Mouse (Mus musculus): Measurements from ENCODE around the gene Tmem81.
"Not testable (repeated sequence)": the region's sequence is repeated elsewhere in the genome, so short reads cannot be mapped to it uniquely, and the experiment has no call there.

Tmem81 gene

DNA sequence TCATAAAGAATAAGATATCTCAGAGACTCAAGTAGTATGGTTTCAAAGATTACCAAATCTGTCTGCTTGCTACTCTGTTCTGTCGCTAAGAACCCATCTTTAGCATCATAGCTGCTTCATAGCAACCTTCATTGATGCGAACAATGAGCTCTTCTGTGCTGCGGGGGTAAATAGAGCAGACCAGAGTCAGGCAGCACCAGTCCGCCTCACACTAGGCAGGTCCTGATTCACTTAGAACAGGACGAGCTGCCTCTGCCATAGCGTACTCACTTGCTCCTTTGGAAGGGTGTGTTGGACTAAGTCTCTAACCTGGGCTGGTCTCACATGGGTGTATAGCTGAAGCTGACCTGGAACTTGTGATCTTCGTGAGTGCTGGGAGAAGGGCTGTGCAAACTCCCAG lies at the start of gene Tmem81:
Tmem81 (plus strand) TSS at position 173 of the 400 bp plus-strand sequence.
- in situ Hi-C loops (cut with MboI; ENCODE audit: unreplicated experiment in 2 of 2) = no loop called here

DNA sequence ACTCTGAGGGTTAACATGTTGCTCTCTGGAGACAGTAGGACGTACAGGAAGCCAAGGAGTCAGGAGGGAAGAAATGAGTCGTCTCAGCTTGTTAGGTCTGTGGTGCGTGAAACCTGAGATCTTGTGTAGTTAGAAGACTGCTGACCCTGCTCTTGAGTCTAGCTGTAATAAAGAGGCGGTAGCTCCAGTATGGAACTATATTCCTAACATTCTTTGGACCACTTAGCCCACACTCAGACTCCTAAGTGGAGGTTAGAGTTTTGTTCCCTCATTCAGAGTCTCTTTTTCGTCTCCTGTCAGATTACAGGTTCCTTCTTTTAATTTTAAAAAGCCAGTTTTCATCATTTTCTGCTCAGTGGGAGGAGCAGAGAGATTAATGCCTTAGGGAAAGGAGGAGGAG lies 41.4 kb upstream of the Tmem81 start:
- in situ Hi-C loops (cut with MboI; ENCODE audit: unreplicated experiment in 2 of 2) = no loop called here

DNA sequence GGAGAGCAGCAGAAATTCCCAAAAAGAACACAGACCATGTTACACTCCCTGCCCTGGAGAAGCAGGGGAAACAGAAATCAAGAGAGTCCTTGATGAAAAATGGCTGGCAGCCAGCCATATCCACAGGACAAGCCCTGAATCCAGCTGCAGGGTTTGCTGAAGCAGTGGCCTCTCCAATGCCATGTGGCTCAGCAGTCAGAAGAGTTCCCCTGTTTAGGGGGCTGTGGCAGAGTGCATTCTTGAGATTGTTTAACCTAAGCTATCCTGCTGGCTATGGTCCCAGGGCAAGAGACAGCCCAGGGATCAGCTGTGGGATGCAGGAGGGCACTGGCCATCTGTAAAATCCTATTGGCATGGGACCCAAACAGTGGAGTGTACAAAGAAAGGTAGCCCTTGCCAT lies 37.1 kb upstream of the Tmem81 start:
- in situ Hi-C loops (cut with MboI; ENCODE audit: unreplicated experiment in 2 of 2) = no loop called here

DNA sequence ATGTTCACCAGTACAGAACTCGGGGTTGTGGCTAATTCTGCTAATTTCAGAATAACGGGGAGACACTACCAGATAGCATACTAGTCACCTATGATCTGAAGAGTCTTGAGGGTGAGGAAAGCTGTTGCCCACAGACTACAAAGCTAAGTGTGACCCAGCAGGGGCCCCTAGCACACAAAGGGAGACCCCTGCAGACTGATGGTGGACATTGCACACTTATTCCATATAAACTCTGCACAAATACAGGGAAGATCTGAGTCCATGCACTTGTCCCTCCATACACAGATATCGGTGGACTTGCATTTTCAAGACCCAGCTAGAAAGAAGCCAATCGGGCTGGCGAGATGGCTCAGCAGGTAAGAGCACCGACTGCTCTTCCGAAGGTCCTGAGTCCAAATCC lies 36.5 kb upstream of the Tmem81 start:
- in situ Hi-C loops (cut with MboI; ENCODE audit: unreplicated experiment in 2 of 2) = no loop called here

DNA sequence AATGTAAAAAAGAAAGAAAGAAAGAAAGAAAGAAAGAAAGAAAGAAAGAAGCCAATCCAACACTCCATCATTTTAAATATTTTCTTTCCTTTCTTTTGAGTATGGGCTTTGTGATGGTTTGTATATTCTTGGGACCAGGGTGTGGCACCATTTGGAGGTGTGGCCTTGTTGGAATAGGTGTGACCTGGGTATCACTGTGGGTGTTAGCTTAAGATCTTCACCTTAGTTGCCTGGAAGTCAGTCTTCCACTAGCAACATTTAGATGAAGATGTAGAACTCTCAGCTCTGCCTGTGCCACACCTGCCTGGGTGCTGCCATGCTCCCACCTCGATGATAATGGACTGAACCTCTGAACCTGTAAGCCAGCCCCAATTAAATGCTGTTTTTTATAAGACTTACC lies 36.0 kb upstream of the Tmem81 start:
- in situ Hi-C loops (cut with MboI; ENCODE audit: unreplicated experiment in 2 of 2) = not testable (repeated sequence)

DNA sequence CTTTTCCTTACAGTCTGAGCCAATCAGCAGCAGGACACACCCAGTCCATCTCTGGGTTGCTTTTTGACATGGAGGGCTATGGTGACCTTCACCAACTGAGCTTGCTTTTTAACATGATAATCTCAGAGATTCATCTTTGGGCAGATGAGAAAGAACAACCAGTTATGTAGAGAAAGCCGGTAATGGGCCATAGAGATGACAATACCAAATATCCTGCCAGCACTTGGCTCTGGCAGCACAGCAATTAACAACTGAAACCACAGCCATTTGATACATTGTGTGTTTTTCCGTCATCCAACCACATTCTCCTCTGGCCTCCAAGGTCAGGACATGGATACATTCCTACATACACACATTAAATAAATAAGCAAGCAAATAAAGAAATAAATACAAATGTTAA lies 35.0 kb upstream of the Tmem81 start:
- in situ Hi-C loops (cut with MboI; ENCODE audit: unreplicated experiment in 2 of 2) = no loop called here

DNA sequence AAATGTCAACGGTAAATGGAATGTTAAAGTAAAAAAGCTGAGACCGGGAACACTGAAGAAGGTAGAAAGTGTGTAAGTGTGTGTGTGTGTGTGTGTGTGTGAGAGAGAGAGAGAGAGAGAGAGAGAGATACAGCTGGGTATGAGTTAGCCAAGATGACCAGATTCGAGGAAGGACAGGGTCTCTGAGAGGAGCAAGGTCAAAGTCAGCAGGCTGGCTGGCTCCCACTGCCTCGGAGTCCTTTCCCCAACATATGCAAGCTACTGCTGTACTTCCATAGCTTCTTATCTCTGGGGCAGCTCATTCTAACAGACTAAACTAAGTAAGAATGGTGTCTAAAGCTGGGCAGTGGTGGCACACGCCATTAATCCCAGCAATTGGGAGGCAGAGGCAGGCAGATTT lies 34.5 kb upstream of the Tmem81 start:
- in situ Hi-C loops (cut with MboI; ENCODE audit: unreplicated experiment in 2 of 2) = no loop called here

DNA sequence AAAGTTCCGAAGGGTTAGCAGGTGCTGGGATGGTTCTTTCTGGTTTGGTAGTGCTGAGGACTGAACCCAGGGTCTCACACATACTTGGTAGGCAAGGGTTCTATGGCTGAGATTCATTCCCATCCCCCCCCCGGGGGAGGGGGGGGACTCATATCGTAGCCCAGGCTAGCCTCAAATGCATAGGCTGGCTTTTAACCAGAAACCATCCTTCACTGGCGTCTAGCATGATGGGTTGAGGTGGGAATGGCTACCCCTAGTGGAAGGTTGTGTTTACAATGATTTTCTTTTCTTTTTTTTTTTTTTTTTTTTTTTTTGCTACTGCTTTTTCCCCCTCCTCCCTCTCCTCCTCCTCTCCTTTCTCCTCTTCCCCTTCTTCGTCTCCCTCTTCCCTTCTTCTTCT lies 33.5 kb upstream of the Tmem81 start:
- in situ Hi-C loops (cut with MboI; ENCODE audit: unreplicated experiment in 2 of 2) = no loop called here

DNA sequence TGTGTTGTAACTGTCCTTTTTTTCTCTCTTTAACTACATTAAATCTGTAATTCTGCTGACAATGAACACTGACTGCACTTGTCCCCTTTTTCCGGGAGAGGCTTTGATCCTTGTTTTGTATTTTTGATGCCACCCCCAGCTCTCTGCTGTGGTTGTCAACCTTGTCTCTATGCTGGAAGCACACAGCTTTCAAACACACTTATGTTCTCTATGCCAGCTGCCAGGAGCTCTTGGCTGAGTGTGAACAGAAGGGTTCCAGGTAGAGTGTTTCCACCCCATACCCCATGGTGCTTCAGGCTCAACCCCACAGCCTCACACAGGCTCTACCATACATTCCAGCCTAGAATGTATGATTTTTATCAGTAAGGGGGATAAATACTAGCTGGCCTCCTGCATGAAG lies 31.5 kb upstream of the Tmem81 start:
- in situ Hi-C loops (cut with MboI; ENCODE audit: unreplicated experiment in 2 of 2) = no loop called here

DNA sequence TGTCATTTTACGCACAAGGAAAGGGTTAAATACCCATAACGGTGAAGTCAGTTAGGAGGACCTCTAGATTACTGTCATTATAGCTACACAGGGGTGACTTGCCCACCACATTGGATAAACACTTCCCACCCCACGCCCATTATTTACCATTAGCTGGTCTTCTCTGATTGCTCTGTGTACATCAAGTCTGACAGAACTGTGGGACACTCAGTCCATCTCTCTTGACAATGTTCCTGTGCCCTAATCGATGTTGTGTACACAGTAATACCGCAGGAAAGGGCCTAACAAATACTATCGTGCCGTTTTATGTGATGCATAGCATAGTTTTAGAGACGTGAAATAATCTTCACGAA lies 29.5 kb upstream of the Tmem81 start:
- in situ Hi-C loops (cut with MboI; ENCODE audit: unreplicated experiment in 2 of 2) = loop anchor here in 1 of 2 experiments (5.0 kb wide), 1 partner anchor 59 kb away; the partner anchor contains the start of gene Dstyk

DNA sequence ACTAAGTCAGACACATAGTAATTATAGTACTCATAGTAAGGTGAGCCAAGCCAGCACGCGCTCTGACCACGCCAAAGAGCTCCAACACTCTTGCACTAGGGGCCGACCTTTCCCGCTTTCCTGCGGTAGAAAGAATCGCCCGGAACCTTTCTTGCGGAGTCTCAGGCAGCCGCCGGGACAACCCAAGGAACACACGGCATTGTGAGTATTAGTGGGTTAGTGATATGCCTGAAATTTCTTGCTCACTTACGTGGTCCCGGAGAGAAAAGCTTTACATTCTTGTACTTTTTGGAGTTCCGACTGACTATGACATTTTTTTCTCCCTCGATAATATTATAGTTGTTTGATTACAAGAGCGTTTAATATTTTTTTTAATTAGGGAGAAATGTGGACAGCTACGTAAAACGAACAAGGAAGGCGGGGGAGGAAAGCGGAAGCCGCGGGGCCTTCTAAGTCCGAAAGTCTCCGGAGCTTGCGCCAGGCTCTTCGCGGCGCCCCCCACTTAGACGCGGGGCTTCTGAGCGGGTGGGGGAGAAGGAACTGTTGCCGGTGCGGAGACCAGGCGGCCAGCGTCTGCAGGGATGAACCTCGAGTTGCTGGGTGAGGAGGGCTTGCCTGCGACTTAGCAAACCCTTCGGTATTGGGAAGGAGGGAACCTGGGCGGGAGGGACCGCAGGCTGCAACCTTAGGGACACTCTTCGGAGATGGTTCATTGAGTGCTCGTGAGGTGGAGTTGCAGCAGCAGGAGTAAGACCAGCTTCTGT lies 28.9 kb upstream of the Tmem81 start, which contains the start of gene Rbbp5:
Rbbp5 (plus strand) TSS at position 438 of the 764 bp plus-strand sequence.
- in situ Hi-C loops (cut with MboI; ENCODE audit: unreplicated experiment in 2 of 2) = loop anchor here in 1 of 2 experiments (5.0 kb wide), 1 partner anchor 60 kb away; the partner anchor contains the start of gene Dstyk

DNA sequence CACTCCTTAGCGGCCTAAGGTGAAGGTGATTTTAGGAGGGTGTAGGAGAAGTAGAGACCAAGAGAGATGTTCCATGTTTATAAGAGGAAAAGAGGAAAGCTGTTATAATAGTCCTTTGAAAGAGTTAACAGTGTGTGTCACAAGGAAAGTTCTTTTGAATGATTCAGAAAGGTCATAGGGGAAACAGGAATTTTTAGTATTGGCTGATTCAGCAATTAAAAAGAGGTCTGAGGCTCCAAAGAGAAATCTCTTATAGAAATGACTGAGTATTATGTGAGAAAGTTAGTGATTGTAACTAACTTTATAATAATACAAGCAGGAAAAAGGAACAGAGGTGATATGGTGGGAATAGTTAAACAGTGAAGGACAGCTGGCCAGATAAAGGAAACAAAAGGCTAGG lies 26.6 kb upstream of the Tmem81 start:
- in situ Hi-C loops (cut with MboI; ENCODE audit: unreplicated experiment in 2 of 2) = loop anchor here in 1 of 2 experiments (5.0 kb wide), 1 partner anchor 62 kb away; the partner anchor contains the start of gene Dstyk

DNA sequence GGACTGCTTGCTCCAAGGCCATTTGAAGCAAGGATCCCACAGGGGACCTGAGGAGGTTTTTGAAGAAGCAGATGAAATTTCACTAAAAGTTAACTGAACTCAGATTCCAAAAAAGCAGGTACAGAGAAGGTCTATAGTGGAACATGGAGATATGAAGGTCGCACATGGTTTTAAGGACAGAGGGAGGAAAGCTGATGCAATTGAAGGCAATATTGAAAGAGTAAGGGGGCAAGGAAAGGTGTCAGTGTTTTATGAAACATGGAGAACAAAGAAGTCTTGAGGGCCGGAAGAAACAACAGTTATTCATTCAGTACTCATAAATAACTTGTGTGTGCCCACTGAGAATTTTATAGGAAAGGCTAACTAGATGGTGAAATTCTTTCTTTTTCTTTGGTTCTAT lies 24.4 kb upstream of the Tmem81 start:
- in situ Hi-C loops (cut with MboI; ENCODE audit: unreplicated experiment in 2 of 2) = loop anchor here in 1 of 2 experiments (10.0 kb wide), 1 partner anchor 117 kb away; no protein-coding TSS in a partner anchor

DNA sequence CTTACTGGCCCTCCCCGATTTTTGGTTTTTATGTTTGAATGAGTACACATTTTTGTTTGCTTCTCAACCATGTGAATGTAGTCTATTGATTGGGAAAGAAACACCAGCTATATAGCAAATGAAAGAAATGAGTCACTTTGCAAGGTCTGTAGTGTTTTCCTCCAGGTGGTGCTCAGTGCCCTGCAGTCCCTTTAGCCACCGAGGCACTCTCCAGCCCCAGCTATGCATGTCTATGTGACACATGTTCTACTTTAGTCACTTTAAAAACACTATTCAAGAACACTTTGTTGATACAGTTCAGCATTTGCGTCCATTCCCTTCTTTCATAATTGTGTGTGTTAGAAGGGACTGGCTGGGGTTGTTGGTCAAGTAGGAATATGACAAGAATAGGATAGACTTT lies 22.8 kb upstream of the Tmem81 start:
- in situ Hi-C loops (cut with MboI; ENCODE audit: unreplicated experiment in 2 of 2) = loop anchor here in 1 of 2 experiments (10.0 kb wide), 1 partner anchor 118 kb away; no protein-coding TSS in a partner anchor

DNA sequence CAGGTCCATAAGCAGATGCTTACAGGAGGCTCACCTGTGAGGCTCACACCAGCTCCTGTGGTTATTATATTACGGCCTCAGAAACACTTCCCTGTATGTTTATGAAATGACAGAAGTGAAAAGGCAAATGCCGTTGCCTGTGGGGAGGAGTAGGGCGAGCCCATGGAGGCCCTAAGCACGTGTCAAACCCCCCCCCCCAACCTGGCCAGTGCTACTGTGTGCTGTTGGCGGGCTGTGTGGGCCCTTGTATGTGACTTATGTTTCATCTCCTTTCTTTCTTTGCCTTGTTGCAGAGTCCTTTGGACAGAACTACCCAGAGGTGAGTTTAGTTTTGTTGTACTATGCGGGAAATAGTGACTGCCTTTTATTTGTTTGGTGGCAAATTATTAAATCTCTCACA lies 22.3 kb upstream of the Tmem81 start:
- in situ Hi-C loops (cut with MboI; ENCODE audit: unreplicated experiment in 2 of 2) = loop anchor here in 1 of 2 experiments (10.0 kb wide), 1 partner anchor 119 kb away; no protein-coding TSS in a partner anchor

DNA sequence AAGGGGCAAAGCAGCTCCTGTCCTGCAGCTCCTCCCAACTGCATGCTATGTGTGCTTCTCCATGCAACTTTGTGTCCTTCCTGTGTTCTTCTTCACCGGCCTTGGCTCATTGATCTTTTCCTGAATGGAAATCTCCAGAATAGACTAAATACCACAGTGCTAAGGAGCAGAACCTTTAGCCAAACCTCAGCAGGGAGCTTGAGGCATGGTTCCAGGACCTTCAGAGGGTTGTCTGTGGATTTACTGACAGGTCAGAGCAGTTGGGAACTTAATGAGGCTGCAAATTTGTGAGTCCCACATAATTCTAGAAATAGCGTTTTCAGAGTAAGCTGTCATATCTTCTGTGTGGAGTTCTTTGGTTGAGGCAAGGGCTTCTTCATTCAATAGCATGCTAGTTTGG lies 5.5 kb upstream of the Tmem81 start:
- in situ Hi-C loops (cut with MboI; ENCODE audit: unreplicated experiment in 2 of 2) = no loop called here

DNA sequence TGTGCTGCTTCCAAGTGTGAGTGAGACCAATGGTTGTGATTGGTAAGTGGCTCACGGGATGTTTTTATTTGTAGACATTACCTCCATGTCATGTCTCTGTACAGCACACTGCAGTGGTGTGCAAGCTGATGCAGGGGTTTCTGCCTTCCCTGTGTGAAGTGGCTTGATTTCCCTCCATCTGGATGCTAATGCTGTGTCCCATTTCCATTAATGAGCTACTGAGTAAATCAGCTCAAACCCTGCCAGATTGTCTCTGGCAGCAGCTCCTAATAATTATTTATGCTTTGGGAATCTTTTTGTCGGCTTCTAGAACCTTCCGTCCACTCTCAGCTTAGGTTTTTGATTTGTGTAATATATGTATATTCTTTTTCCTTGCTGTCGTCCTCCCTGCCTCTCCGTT lies 875 bp upstream of the Tmem81 start:
- in situ Hi-C loops (cut with MboI; ENCODE audit: unreplicated experiment in 2 of 2) = no loop called here

DNA sequence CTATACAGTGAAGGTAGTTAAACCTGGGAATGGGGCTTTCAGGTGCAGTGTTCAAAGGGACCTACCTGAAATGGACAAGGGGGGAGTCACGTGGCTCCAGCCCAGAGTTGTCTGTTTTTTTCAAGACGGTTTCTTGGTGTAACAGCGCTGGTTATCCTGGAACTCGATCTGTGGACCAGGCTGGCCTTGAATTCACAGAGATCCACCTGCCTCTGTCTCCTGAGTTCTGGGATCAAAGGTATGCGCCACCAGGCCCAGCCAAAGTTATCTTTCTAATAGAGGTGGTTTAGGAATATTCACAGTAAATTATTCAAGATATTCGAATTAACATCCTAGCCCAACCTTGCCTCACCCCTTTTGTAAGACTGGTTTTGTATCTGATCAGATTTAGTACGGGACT lies 626 bp downstream of the Tmem81 start:
- in situ Hi-C loops (cut with MboI; ENCODE audit: unreplicated experiment in 2 of 2) = no loop called here

DNA sequence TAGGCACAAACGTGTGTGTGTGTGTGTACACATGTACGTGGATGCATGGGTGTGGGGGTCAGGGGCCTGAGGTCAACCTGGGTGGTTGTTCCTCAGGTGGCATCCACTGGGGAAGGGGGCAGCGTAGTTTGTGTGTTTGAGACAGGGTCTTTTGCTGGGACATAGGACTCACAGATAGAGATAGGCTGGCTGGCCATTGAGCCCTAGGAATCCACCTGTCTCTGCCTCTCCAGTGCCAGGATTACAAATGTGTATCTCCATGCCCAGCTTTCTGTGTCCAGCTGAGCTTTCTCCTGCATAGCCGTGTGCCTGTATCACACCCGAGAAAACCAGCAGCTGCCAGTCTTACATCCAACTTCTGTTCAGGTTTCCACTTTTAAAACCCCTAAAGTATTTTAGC lies 3.7 kb downstream of the Tmem81 start:
- in situ Hi-C loops (cut with MboI; ENCODE audit: unreplicated experiment in 2 of 2) = no loop called here

DNA sequence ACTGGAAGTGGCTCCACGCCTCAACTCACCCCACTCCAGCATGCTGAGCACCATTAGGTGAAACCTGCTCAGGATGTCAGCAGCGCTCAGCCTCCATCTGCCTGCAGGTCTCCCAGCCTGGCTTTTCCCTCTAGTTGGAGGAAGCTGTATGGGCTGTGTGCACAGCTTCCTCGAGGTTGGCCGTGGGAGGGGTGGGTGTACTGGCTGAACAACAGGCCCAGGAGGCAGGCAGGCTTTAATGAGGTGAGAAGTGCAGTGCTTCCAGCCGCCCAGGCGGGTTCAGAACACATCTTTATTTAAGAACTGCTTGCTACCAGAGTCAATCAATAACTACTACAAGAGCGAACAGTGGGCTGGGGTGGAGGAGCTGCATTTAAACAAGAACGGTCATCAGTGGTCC lies 5.5 kb downstream of the Tmem81 start:
- in situ Hi-C loops (cut with MboI; ENCODE audit: unreplicated experiment in 2 of 2) = no loop called here

DNA sequence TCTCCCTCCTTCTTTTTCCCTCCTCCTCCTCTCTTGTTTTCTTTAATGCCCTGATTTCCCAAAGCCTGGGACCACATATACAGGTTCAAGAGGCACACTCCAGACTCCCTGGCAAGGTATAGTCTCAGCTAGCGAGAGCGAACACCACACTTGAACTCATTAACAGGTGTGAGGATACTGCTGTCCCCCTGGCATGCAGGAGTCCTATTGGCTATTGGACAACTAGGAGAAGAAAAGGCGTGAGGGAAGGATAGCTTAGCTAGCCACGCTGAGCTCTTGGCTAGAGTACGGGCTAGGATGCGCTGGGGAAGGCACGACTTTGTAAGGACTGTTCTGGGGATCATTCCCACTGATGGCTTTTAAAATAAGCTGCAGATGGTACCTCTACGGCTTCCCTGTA lies 6.1 kb downstream of the Tmem81 start:
- in situ Hi-C loops (cut with MboI; ENCODE audit: unreplicated experiment in 2 of 2) = no loop called here

DNA sequence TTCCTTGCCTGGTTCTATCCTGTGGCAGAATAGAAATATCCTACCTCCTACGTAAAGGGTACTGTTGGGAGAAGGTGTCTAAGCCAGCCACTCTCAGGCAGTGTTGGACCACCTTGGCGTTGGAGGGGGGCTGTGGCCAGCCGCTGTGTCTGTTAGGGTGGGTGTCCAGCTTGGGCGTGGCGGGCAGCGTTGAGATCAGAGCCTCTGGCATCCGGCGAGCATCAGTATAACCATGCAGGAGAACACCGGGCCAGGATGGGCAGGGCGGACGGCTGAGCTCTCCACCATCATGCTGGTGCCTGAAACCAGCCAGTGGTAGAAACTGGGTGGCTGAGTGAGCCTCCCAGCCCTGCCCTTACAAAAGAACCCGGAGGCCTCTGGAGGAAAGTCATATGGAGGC lies 9.3 kb downstream of the Tmem81 start:
- in situ Hi-C loops (cut with MboI; ENCODE audit: unreplicated experiment in 2 of 2) = no loop called here
